Mouse (Mus musculus): ENCODE results near the gene Fam25c. TPM values are rescaled to one million over a fixed set of nuclear protein-coding genes. Genes with fewer than 3 reads are reported as not detected.

The Fam25c gene
- total and polyA plus RNA-seq, 3 experiments = not detected

DNA sequence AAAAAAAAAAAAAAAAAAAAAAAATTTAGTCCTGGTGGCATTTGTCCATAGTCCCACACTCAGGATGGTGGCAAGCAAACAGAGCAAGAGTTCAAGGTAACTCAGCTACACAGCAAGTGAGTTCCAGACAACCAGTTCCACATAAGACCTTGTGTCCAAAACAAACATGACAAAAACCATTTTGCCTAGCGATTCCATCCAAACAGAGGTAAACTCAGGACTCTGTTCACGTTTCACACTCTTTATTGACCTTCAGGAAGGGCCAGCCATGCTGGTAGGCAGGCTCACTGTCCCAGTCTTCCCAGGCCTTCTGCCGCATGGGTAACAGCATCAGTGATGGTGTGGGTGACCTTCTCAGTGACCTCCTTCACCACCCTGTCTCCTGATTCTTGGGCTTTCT lies 3.6 kb downstream of the Fam25c start:
- no peak overlapping the region for H3K4me3 ChIP-seq (ENCODE audit: control insufficient read depth in 1 of 2, insufficient read depth in 1 of 2, low read depth in 2 of 2, low read length in 2 of 2)
- peaks cover 3 to 4% of the 10 kb centered on the region in 2 experiments; a peak in 2 of 4 replicates for H3K4me1 ChIP-seq (ENCODE audit: control insufficient read depth in 1 of 2, insufficient read depth in 2 of 2, low read length in 2 of 2)
- H3K9me3 ChIP-seq (replicated peaks; ENCODE audit: insufficient read depth, low read length) = no peaks in the 10 kb centered on the region
- TF ChIP-seq SMC3 (IDR thresholded peaks at IDR 0.05; ENCODE audit: low read depth, low read length) = no peak
- no peak for TF ChIP-seq ETS1 (IDR thresholded peaks at IDR 0.05; ENCODE audit: low read depth, low read length)
- no peak for TF ChIP-seq GABPA (IDR thresholded peaks at IDR 0.05; ENCODE audit: low read depth, low read length)
- no peak for TF ChIP-seq MXI1 (IDR thresholded peaks at IDR 0.05; ENCODE audit: low read depth, low read length)
- TF ChIP-seq UBTF (IDR thresholded peaks at IDR 0.05; ENCODE audit: borderline replicate concordance, insufficient read depth, low read depth, low read length) = no peak
- no peak for TF ChIP-seq ELF1 (IDR thresholded peaks at IDR 0.05; ENCODE audit: low read depth, low read length)
- no peak for TF ChIP-seq RCOR1 (IDR thresholded peaks at IDR 0.05; ENCODE audit: low read depth, low read length)
- no peak for TF ChIP-seq TBP (IDR thresholded peaks at IDR 0.05; ENCODE audit: low read depth, low read length)
- TF ChIP-seq MAX (IDR thresholded peaks at IDR 0.05; ENCODE audit: low read length) = no peak
- TF ChIP-seq CHD1 (IDR thresholded peaks at IDR 0.05; ENCODE audit: low read depth, low read length) = no peak
- TF ChIP-seq SIN3A (IDR thresholded peaks at IDR 0.05; ENCODE audit: low read length) = no peak
- TF ChIP-seq GATA1 (IDR thresholded peaks at IDR 0.05; ENCODE audit: low read depth, low read length) = no peak
- TF ChIP-seq RAD21 (IDR thresholded peaks at IDR 0.05; ENCODE audit: low read depth, low read length) = no peak
- no peak for TF ChIP-seq ZKSCAN1 (IDR thresholded peaks at IDR 0.05; ENCODE audit: low read depth, low read length)
- no peak for TF ChIP-seq ZC3H11A (IDR thresholded peaks at IDR 0.05; ENCODE audit: low read depth, low read length)
- TF ChIP-seq CTCF (IDR thresholded peaks at IDR 0.05 in 2 of 3, conservative IDR thresholded peaks at IDR 0.05 in 1 of 3; ENCODE audit: control insufficient read depth in 1 of 3, insufficient read depth in 1 of 3, low read depth in 2 of 3, low read length in 3 of 3, poor library complexity in 1 of 3, severe bottlenecking in 1 of 3) = no peak
- TF ChIP-seq NRF1 (IDR thresholded peaks at IDR 0.05; ENCODE audit: insufficient read depth, low read depth, low read length, poor library complexity, severe bottlenecking) = no peak
- TF ChIP-seq NELFE (IDR thresholded peaks at IDR 0.05; ENCODE audit: low read depth, low read length) = no peak
- TF ChIP-seq HCFC1 (IDR thresholded peaks at IDR 0.05; ENCODE audit: low read depth, low read length) = no peak
- no peak for TF ChIP-seq USF2 (IDR thresholded peaks at IDR 0.05; ENCODE audit: borderline replicate concordance in 1 of 2, insufficient read depth in 1 of 2, low read depth in 1 of 2, low read length in 2 of 2)
- H3K36me3 ChIP-seq (ENCODE audit: control insufficient read depth in 1 of 2, insufficient read depth in 2 of 2, low read length in 2 of 2) = no peaks in the 10 kb centered on the region
- no peak for DNase-seq (ENCODE audit: low read depth, low spot score)
- H3K9ac ChIP-seq (ENCODE audit: control insufficient read depth, low read depth, low read length, poor library complexity, severe bottlenecking) = no peak overlapping the region
- H3K79me2 ChIP-seq (ENCODE audit: control insufficient read depth, insufficient read depth, low read length, poor library complexity) = no peaks in the 10 kb centered on the region
- no peaks in the 10 kb centered on the region for H3K27me3 ChIP-seq (ENCODE audit: control insufficient read depth in 1 of 2, insufficient read depth in 2 of 2, low read length in 2 of 2)
- no peak overlapping the region for H3K27ac ChIP-seq (ENCODE audit: control insufficient read depth, low read depth, low read length)

GRCm38 (mm10) chr14:34349007-34349406 lies 6.2 kb downstream of the Fam25c start:
- no peaks in the 10 kb centered on the region for H3K9me3 ChIP-seq (replicated peaks; ENCODE audit: insufficient read depth, low read length)
- TF ChIP-seq CTCF (IDR thresholded peaks at IDR 0.05 in 2 of 3, conservative IDR thresholded peaks at IDR 0.05 in 1 of 3; ENCODE audit: control insufficient read depth in 1 of 3, insufficient read depth in 1 of 3, low read depth in 2 of 3, low read length in 3 of 3, poor library complexity in 1 of 3, severe bottlenecking in 1 of 3) (no peak), BHLHE40 (IDR thresholded peaks at IDR 0.05; ENCODE audit: borderline replicate concordance, low read depth, low read length) (no peak), SMC3 (IDR thresholded peaks at IDR 0.05; ENCODE audit: low read depth, low read length) (no peak), ZC3H11A (IDR thresholded peaks at IDR 0.05; ENCODE audit: low read depth, low read length) (no peak), NELFE (IDR thresholded peaks at IDR 0.05; ENCODE audit: low read depth, low read length) (no peak), GATA1 (IDR thresholded peaks at IDR 0.05; ENCODE audit: low read depth, low read length) (no peak), USF2 (IDR thresholded peaks at IDR 0.05; ENCODE audit: borderline replicate concordance in 1 of 2, insufficient read depth in 1 of 2, low read depth in 1 of 2, low read length in 2 of 2) (no peak), CHD2 (IDR thresholded peaks at IDR 0.05; ENCODE audit: low read length) (no peak), MYC (IDR thresholded peaks at IDR 0.05; ENCODE audit: low read depth, low read length) (no peak), HCFC1 (IDR thresholded peaks at IDR 0.05; ENCODE audit: low read depth, low read length) (no peak), MAZ (IDR thresholded peaks at IDR 0.05; ENCODE audit: low read depth, low read length) (no peak), ZNF384 (IDR thresholded peaks at IDR 0.05; ENCODE audit: low read depth, low read length) (no peak), ELF1 (IDR thresholded peaks at IDR 0.05; ENCODE audit: low read depth, low read length) (no peak), POLR2AphosphoS2 (IDR thresholded peaks at IDR 0.05; ENCODE audit: low read length) (no peak), MAFK (IDR thresholded peaks at IDR 0.05; ENCODE audit: borderline replicate concordance, low read depth, low read length) (no peak), TCF12 (IDR thresholded peaks at IDR 0.05; ENCODE audit: low read depth, low read length) (no peak), RAD21 (IDR thresholded peaks at IDR 0.05; ENCODE audit: low read depth, low read length) (no peak), ETS1 (IDR thresholded peaks at IDR 0.05; ENCODE audit: low read depth, low read length) (no peak), USF1 (IDR thresholded peaks at IDR 0.05; ENCODE audit: low read depth, low read length) (no peak), ZKSCAN1 (IDR thresholded peaks at IDR 0.05; ENCODE audit: low read depth, low read length) (no peak)
- H3K4me1 ChIP-seq (ENCODE audit: control insufficient read depth in 1 of 2, insufficient read depth in 2 of 2, low read length in 2 of 2) = peaks cover 3 to 4% of the 10 kb centered on the region in 2 experiments; a peak in 2 of 4 replicates
- no peaks in the 10 kb centered on the region for H3K79me2 ChIP-seq (ENCODE audit: control insufficient read depth, insufficient read depth, low read length, poor library complexity)
- H3K4me3 ChIP-seq (ENCODE audit: control insufficient read depth in 1 of 2, insufficient read depth in 1 of 2, low read depth in 2 of 2, low read length in 2 of 2) = no peak overlapping the region
- no peaks in the 10 kb centered on the region for H3K27me3 ChIP-seq (ENCODE audit: control insufficient read depth in 1 of 2, insufficient read depth in 2 of 2, low read length in 2 of 2)
- DNase-seq (ENCODE audit: low read depth, low spot score) = no peak
- H3K9ac ChIP-seq (ENCODE audit: control insufficient read depth, low read depth, low read length, poor library complexity, severe bottlenecking) = no peak overlapping the region
- no peak overlapping the region for H3K27ac ChIP-seq (ENCODE audit: control insufficient read depth, low read depth, low read length)
- peaks cover 3 to 5% of the 10 kb centered on the region in 2 experiments for H3K36me3 ChIP-seq (ENCODE audit: control insufficient read depth in 1 of 2, insufficient read depth in 2 of 2, low read length in 2 of 2)

Data from MEL (cell line).